Mouse (Mus musculus) neural tube, embryonic 12.5 days (tissue): ENCODE measurements around the gene Calcoco1. TPM values are rescaled to one million over a fixed set of nuclear protein-coding genes. Genes with fewer than 3 reads are reported as not detected.
A peak's percentile ranks its signal among the peaks of the same experiment; 100 is the strongest.

ENCODE experiments used
- ATAC-seq: fragments of 200-750 bp; cut with Nextera tagmentation; 2 replicates; pipeline ENCODE4 v1.8.0; 2017; ENCODE audit warnings: low read depth, mild to moderate bottlenecking, moderate TSS enrichment, moderate library complexity; ENCODE audit not compliant: low FRiP score
- H3K27ac ChIP-seq: fragments of 300-500 bp; sonication (generic); 2 replicates; pipeline ENCODE4 v1.5.1; 2016
- H3K27me3 ChIP-seq: fragments of 300-500 bp; sonication (generic); replicated peaks from 2 replicates; pipeline ENCODE4 v1.6.1; 2016; ENCODE audit warnings: mild to moderate bottlenecking
- H3K36me3 ChIP-seq: fragments of 300-500 bp; sonication (generic); 2 replicates; pipeline ENCODE4 v1.6.1; 2016; ENCODE audit warnings: mild to moderate bottlenecking
- H3K4me1 ChIP-seq: fragments of 300-500 bp; sonication (generic); 2 replicates; pipeline ENCODE4 v1.6.1; 2016
- H3K4me2 ChIP-seq: fragments of 300-500 bp; sonication (generic); replicated peaks from 2 replicates; pipeline ENCODE4 v1.6.1; 2016; ENCODE audit warnings: mild to moderate bottlenecking
- H3K4me3 ChIP-seq: fragments of 300-500 bp; sonication (generic); 2 replicates; pipeline ENCODE4 v1.5.1; 2016
- H3K9ac ChIP-seq: fragments of 300-500 bp; sonication (generic); 2 replicates; pipeline ENCODE4 v1.6.1; 2016; ENCODE audit warnings: mild to moderate bottlenecking
- H3K9me3 ChIP-seq: fragments of 300-500 bp; sonication (generic); 2 replicates; pipeline ENCODE4 v1.6.1; 2016; ENCODE audit warnings: mild to moderate bottlenecking
- WGBS: fragments of 180-500 bp; shearing (Covaris S2); methylation state at CpG from one replicate; pipeline ENCODE4 v1.1.7; 2016; 5-methylcytosine and 5-hydroxymethylcytosine counted together
- polyA plus RNA-seq: library from polyadenylated mRNA; unstranded; fragments of >200 nt; fragmentation: Nextera tagmentation; extraction: Ambion mirVana; gene quantifications from 2 replicates; pipeline ENCODE4 v1.2.1, GENCODE M21; 2016

The Calcoco1 gene
- polyA plus RNA-seq, result 39.1 and 47.3 TPM in 2 replicates

DNA sequence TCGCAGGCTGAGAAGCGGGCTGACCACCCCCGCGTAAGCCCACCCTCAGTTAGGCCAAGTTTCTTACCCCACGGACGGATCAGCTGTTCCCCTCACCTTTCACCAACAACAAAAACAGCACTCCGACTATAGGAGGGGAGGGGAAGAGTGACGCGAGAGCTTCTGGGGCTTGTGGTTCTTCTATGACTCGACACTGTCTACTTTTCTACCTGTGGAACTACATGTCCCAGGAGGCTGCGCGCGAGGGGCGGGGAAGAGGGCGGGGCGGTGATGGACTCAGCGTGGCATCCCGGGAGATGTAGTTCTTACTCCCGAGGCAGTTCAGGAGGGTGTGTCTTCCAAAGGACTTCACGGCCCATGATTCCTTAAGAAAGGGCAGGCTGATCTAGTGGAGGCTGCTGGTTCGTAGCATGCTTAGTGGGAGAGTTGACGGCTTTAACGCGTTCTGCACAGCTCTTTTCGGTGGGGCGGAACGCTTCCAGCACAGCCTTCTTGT is at the start of gene Calcoco1:
Gene Calcoco1, minus strand, starts transcription at position 199 of the 496 bp plus-strand sequence.
- Histone ChIP-seq H3K27ac (no peak within 1 kb of the TSS), H3K4me1 (peaks cover 14% of the 10 kb centered on the region)
- WGBS, result 2% methylated on average over 27 of the region's 27 CpGs

DNA sequence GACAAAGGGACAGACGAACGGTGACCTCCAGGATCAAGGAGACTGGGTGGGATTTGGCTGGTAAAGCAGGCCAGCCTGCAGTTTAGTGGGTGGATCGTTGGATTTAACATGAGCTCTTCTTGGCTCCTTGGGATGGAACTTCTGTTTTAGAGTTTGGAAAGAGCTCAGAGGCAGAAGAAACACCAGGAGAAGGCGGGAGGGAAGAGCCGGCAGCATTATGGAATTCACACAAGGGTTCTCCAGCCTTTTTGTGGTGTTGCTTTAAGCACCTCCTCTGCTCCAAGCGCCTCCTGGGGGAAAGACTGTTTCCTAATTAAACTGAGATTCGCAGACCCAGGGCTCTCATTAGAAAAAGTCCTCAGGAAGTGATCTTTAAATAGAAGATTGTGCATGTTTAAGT is 48.9 kb upstream of the Calcoco1 start:
- Histone ChIP-seq H3K36me3 (no peaks in the 10 kb centered on the region), H3K4me2 (no peak overlapping the region), H3K9ac (no peak overlapping the region), H3K27ac (no peak overlapping the region), H3K4me1 (no peaks in the 10 kb centered on the region), H3K4me3 (no peak overlapping the region), H3K27me3 (no peaks in the 10 kb centered on the region), H3K9me3 (no peaks in the 10 kb centered on the region)
- 56% methylated on average over 7 of the region's 7 CpGs for WGBS
- no peak for ATAC-seq

More for the DNA sequence above, at the start of gene Calcoco1:
- peak within 1 kb of the TSS; percentile 74 for H3K4me3 ChIP-seq
- H3K27me3 ChIP-seq, result no peaks in the 10 kb centered on the region
- peaks cover 18% of the 10 kb centered on the region; the same call in 1 of the 2 replicates for H3K36me3 ChIP-seq
- peak within 1 kb of the TSS; percentile 57 for H3K9ac ChIP-seq
- ATAC-seq, result peak; percentile 99
- H3K4me2 ChIP-seq, result peak within 1 kb of the TSS; percentile 75
- no peaks in the 10 kb centered on the region for H3K9me3 ChIP-seq

DNA sequence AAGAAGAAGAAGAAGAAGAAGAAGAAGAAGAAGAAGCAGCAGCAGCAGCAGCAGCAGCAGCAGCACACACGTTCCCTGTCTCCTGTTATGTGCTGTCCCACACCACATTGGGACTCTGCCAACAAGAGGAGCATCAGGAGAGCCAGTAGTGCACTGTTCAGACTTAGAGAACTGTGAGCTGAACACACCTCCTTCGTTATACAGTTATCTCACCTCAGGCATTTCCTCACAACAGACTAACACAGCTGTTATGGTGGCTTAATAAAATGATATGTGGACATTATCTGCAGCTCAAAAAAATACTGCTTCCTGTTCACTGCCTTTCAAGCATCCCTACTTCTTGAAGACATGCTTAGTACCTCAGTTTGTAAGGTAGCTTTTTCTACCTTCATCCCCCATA is 43.2 kb upstream of the Calcoco1 start:
- Histone ChIP-seq H3K4me3 (no peak overlapping the region), H3K27me3 (peaks cover 9% of the 10 kb centered on the region), H3K36me3 (no peaks in the 10 kb centered on the region), H3K4me2 (no peak overlapping the region), H3K9me3 (no peaks in the 10 kb centered on the region), H3K9ac (no peak overlapping the region), H3K27ac (no peak overlapping the region), H3K4me1 (no peaks in the 10 kb centered on the region)
- 46% methylated on average over 2 of the region's 2 CpGs for WGBS
- ATAC-seq, result no peak

DNA sequence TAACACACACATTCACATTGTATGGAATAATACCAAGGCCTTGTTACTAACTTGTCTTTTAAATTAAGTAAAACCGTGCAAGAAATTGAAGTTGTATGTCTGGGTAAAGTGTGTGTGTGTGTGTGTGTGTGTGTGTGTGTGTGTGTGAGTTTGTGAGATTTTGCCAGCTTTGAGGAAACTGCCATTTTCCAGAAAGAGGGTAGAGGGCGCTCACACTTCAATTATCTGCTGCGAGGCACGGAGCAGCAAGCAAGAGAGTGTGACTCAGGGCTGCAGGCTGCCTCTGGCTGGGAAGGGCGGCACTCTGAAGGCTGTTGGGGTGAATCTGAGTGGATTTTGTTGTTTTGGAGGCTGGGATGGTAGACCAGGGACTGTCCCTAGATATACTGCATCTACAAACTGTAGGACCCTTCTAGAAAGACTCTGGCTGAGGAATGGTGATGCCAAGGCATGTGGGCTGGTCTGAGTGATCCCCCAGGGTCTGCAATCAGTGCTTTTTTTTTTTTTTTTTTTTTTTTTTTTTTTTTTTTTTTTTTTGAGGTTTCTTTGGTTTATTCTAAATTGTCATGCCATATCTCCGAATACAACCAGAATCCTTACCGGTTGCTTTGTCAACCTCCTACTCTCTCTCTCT is 39.9 kb upstream of the Calcoco1 start:
- peaks cover 9% of the 10 kb centered on the region for H3K27me3 ChIP-seq

DNA sequence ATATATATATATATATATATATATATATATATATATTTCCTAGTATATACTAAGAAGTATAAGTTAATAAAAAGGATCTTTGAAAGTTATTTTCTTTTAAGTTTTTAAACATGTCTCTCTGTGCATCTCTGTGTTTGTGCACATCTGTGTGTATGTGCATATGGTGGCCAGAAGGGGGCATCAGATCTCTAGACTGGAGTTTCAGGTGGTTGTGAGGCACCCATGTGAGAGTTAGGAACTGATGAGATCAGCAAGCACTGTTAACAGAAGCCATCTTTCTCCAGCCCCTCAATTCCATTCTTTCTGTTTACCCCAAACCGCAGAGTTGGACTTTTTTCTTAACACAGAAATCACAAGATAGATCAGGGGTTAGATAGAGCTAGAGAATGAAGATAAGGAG is 35.7 kb upstream of the Calcoco1 start:
- WGBS, result 94% methylated on average over 1 of the region's 1 CpGs
- Histone ChIP-seq H3K4me2 (no peak overlapping the region), H3K4me1 (peaks cover 23% of the 10 kb centered on the region; the same call in 1 of the 2 replicates), H3K4me3 (no peak overlapping the region), H3K9me3 (no peaks in the 10 kb centered on the region), H3K9ac (no peak overlapping the region), H3K36me3 (no peaks in the 10 kb centered on the region), H3K27ac (no peak overlapping the region), H3K27me3 (peaks cover 9% of the 10 kb centered on the region)
- ATAC-seq, result no peak

More for the DNA sequence above, 39.9 kb upstream of the Calcoco1 start:
- peak; percentile 74 for ATAC-seq
- Histone ChIP-seq H3K4me3 (no peak overlapping the region), H3K9ac (no peak overlapping the region), H3K27ac (no peak overlapping the region), H3K36me3 (no peaks in the 10 kb centered on the region), H3K4me2 (0 out of 2 replicates have a peak overlapping the region, but pooled peaks have one; percentile 19), H3K4me1 (no peaks in the 10 kb centered on the region), H3K9me3 (no peaks in the 10 kb centered on the region)
- WGBS, result 15% methylated on average over 7 of the region's 7 CpGs

DNA sequence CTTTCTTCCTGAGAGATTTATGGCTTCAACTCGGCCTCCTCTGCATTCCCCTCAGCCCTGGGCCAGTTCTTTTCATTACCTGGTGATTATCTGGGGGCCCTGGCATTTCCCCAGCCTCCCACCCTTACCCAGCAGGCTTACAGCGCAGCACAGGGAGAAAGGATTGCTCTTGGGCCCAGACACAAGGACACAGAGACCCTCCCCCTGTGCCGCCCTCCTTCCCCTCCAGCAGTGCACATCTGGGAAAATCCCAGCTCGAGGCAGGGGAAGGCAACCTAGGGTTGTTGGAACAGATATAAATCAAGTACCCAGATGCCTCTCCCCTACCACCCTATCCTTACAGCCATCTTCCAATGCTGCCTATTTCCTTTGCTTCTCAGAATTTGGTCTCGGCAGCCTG is 33.1 kb upstream of the Calcoco1 start:
- WGBS, result 18% methylated on average over 5 of the region's 5 CpGs
- peak overlapping the region; percentile 44; the same call in 1 of the 2 replicates for H3K9ac ChIP-seq
- H3K4me1 ChIP-seq, result peaks cover 23% of the 10 kb centered on the region; the same call in 1 of the 2 replicates
- peaks cover 8% of the 10 kb centered on the region; the same call in 1 of the 2 replicates for H3K27me3 ChIP-seq
- H3K4me2 ChIP-seq, result 0 out of 2 replicates have a peak overlapping the region, but pooled peaks have one; percentile 12
- no peaks in the 10 kb centered on the region for H3K9me3 ChIP-seq
- peak overlapping the region; percentile 17; the same call in 1 of the 2 replicates for H3K27ac ChIP-seq
- no peak overlapping the region for H3K4me3 ChIP-seq
- peak; percentile 47; the same call in 1 of the 2 replicates for ATAC-seq
- H3K36me3 ChIP-seq, result no peaks in the 10 kb centered on the region

DNA sequence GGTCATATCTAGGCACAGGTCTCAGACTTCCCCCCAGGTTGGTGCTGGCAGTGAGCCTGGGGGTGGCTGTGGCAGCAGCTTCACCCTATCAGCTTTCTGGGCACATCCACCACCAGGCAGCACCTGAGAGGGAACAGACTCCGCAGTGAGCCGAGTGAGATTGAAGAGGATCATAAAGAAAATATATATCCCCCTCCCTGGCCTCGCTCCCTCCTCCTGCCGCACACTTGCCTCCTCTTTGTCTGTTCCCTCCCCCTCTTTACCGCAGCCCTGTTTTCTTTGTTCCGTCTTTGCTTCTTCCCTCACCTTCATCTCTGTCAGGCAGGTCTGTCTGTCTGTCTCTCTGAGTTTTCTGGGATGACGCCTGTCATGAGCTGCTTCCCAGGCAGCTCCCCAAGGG is 32.4 kb upstream of the Calcoco1 start:
- 24% methylated on average over 7 of the region's 7 CpGs for WGBS
- ATAC-seq, result peak; percentile 48; the same call in 1 of the 2 replicates
- H3K27ac ChIP-seq, result peak overlapping the region; percentile 17; the same call in 1 of the 2 replicates

DNA sequence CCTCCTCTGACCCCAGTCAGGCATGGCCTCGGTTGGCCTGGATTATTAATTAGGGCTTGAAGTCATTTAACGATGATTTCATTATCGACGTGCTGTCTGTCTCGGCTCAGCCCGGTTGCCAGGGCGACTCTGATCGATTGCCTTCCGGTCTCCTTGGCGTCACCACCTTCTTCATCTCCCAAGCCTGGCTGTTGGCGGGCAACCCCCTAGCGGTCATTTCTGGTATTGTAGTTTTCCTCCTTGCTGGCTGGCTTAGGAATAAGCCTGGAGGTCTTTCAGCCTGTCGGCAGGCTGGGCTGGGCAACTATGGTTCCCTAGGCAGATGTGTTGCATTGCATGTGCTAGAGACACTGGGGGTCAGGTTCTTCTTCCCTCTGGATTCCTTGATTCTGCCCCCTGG is 31.2 kb upstream of the Calcoco1 start:
- WGBS, result under 1% methylated on average over 13 of the region's 13 CpGs
- peaks cover 30% of the 10 kb centered on the region; the same call in 1 of the 2 replicates for H3K4me1 ChIP-seq
- 0 out of 2 replicates have a peak overlapping the region, but pooled peaks have one; percentile 53 for H3K27ac ChIP-seq
- no peak overlapping the region for H3K9ac ChIP-seq
- peak; percentile 68 for ATAC-seq
- H3K36me3 ChIP-seq, result no peaks in the 10 kb centered on the region
- H3K4me3 ChIP-seq, result no peak overlapping the region
- H3K27me3 ChIP-seq, result peaks cover 17% of the 10 kb centered on the region
- H3K4me2 ChIP-seq, result peak overlapping the region; percentile 26; the same call in 1 of the 2 replicates
- H3K9me3 ChIP-seq, result no peaks in the 10 kb centered on the region

More for the DNA sequence above, 32.4 kb upstream of the Calcoco1 start:
- Histone ChIP-seq H3K4me3 (no peak overlapping the region), H3K4me1 (peaks cover 23% of the 10 kb centered on the region; the same call in 1 of the 2 replicates), H3K9ac (peak overlapping the region; percentile 44; the same call in 1 of the 2 replicates), H3K9me3 (no peaks in the 10 kb centered on the region), H3K36me3 (no peaks in the 10 kb centered on the region), H3K4me2 (peak overlapping the region; percentile 12; the same call in 1 of the 2 replicates), H3K27me3 (peaks cover 8% of the 10 kb centered on the region; the same call in 1 of the 2 replicates)

DNA sequence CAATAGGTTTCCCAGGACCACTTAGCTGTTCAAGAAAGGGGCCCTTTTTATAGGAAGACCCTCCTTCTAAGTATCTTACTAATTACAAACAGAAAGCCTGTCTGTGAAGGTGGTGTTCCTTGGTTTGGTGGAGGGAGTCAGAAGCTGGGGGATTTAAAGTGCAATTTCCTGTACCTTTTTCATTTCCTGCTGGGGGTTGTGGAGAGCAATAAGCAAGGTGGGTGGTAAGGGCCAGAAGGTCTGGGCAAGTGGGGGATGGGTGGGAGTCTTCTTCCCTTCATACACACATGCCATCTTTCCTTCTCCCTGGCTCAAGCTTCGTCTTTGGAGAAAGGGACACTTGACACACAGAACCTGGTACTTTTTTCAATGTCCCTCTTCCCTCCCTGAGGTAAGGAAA is 30.2 kb upstream of the Calcoco1 start:
- Histone ChIP-seq H3K9me3 (no peaks in the 10 kb centered on the region), H3K4me2 (no peak overlapping the region), H3K27me3 (peaks cover 27% of the 10 kb centered on the region), H3K4me3 (no peak overlapping the region), H3K4me1 (peaks cover 40% of the 10 kb centered on the region), H3K9ac (no peak overlapping the region), H3K36me3 (no peaks in the 10 kb centered on the region), H3K27ac (no peak overlapping the region)
- 58% methylated on average over 1 of the region's 1 CpGs for WGBS
- no peak for ATAC-seq

DNA sequence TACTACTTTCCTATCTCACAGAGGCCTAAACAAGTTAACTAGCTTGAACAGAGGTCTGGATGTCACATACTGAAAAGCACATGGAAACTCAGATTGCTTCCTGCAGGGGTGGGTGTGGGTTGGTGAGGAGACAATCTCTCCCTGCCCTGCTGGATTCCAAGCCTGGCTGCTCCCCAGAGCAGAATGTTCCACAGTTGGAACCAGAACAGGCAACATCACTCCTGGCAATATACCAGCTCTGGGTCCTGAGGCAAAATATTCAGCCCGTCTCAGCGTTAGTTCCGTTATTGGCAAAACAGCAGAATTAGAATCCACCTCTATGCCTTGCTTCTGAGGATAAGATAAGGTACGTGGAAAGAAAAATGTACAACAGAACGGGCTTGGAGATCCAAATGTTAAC is 28.3 kb upstream of the Calcoco1 start:
- H3K4me2 ChIP-seq, result no peak overlapping the region
- no peaks in the 10 kb centered on the region for H3K9me3 ChIP-seq
- no peak overlapping the region for H3K9ac ChIP-seq
- peaks cover 38% of the 10 kb centered on the region for H3K27me3 ChIP-seq
- H3K4me1 ChIP-seq, result peaks cover 52% of the 10 kb centered on the region
- H3K27ac ChIP-seq, result no peak overlapping the region
- no peak for ATAC-seq
- H3K4me3 ChIP-seq, result no peak overlapping the region
- H3K36me3 ChIP-seq, result no peaks in the 10 kb centered on the region
- WGBS, result 87% methylated on average over 5 of the region's 5 CpGs

DNA sequence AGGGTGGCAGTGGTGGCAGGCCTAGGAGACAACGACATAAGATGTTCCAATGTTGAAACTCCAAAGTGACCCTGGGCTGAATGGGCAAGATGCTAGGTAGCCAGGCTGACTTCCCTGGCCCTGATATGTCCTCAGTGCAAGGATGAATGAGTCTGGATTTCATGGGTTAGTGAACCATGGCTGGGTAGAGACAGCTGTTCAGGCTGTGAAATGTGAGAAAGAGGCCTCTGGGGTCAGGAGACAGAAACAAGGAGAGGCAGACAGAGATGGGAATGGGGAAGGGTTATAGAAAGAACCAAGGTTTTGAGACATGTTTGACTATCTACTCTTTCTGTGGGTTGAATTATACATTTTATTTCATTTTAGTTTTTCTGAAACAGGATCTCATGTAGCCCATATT is 27.1 kb upstream of the Calcoco1 start:
- H3K27me3 ChIP-seq, result peaks cover 49% of the 10 kb centered on the region
- H3K4me3 ChIP-seq, result no peak overlapping the region
- peaks cover 49% of the 10 kb centered on the region for H3K4me1 ChIP-seq
- ATAC-seq, result no peak
- no peak overlapping the region for H3K4me2 ChIP-seq
- no peak overlapping the region for H3K9ac ChIP-seq
- H3K36me3 ChIP-seq, result no peaks in the 10 kb centered on the region
- no peaks in the 10 kb centered on the region for H3K9me3 ChIP-seq
- 82% methylated on average over 1 of the region's 1 CpGs for WGBS
- H3K27ac ChIP-seq, result no peak overlapping the region

DNA sequence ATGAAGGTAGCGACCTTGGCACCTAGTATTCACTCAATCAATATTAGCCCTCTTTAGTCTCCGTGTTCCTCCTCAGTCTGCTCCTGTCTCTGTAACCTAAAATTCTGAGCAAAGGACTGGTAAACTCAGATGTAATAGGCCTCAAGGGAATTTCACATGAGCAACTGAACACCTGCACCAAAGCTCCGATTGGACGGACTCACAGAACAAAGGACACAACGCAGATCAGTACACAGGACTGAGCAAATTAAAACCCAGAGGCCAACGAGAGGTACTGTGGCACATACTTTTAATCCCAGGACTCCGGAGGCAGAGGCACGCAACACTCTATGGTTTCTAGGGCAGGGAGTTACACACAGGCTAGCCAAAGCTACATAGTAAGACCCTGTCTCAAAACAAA is 25.9 kb upstream of the Calcoco1 start:
- Histone ChIP-seq H3K9me3 (no peaks in the 10 kb centered on the region), H3K27me3 (peaks cover 57% of the 10 kb centered on the region), H3K27ac (peak overlapping the region; percentile 88; the same call in 1 of the 2 replicates), H3K4me1 (peaks cover 54% of the 10 kb centered on the region), H3K4me3 (no peak overlapping the region), H3K36me3 (no peaks in the 10 kb centered on the region), H3K9ac (0 out of 2 replicates have a peak overlapping the region, but pooled peaks have one; percentile 67), H3K4me2 (peak overlapping the region; percentile 86)
- 16% methylated on average over 8 of the region's 8 CpGs for WGBS
- ATAC-seq, result no peak
